Mouse (Mus musculus) liver, embryonic 13.5 days (tissue): Measurements from ENCODE around the gene Gm27027. TPM values are rescaled to one million over a fixed set of nuclear protein-coding genes. Genes with fewer than 3 reads are reported as not detected.

Source experiments
- ATAC-seq: fragments of 200-750 bp; cut with Nextera tagmentation; 2 replicates; pipeline ENCODE4 v1.8.0; 2017; ENCODE audit warnings: low read depth, mild to moderate bottlenecking, moderate number of reproducible peaks, moderate library complexity
- DNase-seq: peaks from one replicate; pipeline ENCODE4 v3.0.0; 2022
- H3K27ac ChIP-seq: fragments of 300-500 bp; sonication (generic); 2 replicates; pipeline ENCODE4 v1.5.1; 2015; ENCODE audit warnings: moderate library complexity, mild to moderate bottlenecking, inconsistent platforms
- H3K27me3 ChIP-seq: fragments of 300-500 bp; sonication (generic); 2 replicates; pipeline ENCODE4 v1.6.1; 2015; ENCODE audit warnings: mild to moderate bottlenecking, inconsistent platforms
- H3K36me3 ChIP-seq: fragments of 300-500 bp; sonication (generic); 2 replicates; pipeline ENCODE4 v1.6.1; 2015; ENCODE audit warnings: mild to moderate bottlenecking, inconsistent platforms
- H3K4me1 ChIP-seq: fragments of 300-500 bp; sonication (generic); replicated peaks from 2 replicates; pipeline ENCODE4 v1.6.1; 2015; ENCODE audit warnings: inconsistent platforms
- H3K4me2 ChIP-seq: fragments of 300-500 bp; sonication (generic); 2 replicates; pipeline ENCODE4 v1.6.1; 2015; ENCODE audit warnings: inconsistent platforms, mild to moderate bottlenecking, moderate library complexity
- H3K4me3 ChIP-seq: fragments of 300-500 bp; sonication (generic); replicated peaks from 2 replicates; pipeline ENCODE4 v1.5.1; 2015; ENCODE audit warnings: mild to moderate bottlenecking, inconsistent platforms
- H3K9ac ChIP-seq: fragments of 300-500 bp; sonication (generic); 2 replicates; pipeline ENCODE4 v1.6.1; 2015; ENCODE audit warnings: mild to moderate bottlenecking, inconsistent platforms
- H3K9me3 ChIP-seq: fragments of 300-500 bp; sonication (generic); replicated peaks from 2 replicates; pipeline ENCODE4 v1.6.1; 2016; ENCODE audit warnings: inconsistent platforms
- WGBS: fragments of 180-500 bp; shearing (Covaris S2); methylation state at CpG from one replicate; pipeline ENCODE4 v1.1.7; 2015; ENCODE audit not compliant: insufficient replicate concordance; 5-methylcytosine and 5-hydroxymethylcytosine counted together
- polyA plus RNA-seq: library from polyadenylated mRNA; unstranded; fragments of >200 nt; fragmentation: Nextera tagmentation; extraction: Ambion mirVana; gene quantifications from 2 replicates; pipeline ENCODE4 v1.2.1, GENCODE M21; 2015

Gene Gm27027
- polyA plus RNA-seq, 1 experiment from 2014 or later: not detected

DNA sequence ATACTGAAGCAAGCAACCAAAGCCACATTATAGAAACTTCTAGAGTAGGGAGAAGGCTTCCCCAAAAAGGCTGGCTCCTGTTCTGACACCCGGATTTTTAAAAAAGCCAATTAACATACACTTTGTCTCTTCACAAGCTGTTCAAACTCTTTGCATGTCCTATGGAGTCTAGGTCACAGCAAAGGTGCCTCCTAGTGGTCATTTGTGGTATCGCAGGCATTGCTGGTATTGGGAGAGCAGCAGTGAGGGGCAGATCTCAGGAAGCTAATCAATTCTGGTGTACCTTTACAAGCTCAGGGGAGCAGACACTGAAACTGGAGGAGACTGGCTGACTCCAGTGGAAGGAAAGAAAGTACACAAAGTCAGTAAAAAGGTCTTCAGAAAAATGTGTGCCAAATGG is 6.2 kb upstream of the Gm27027 start:
- DNase-seq (peak; percentile 42), ATAC-seq (no peak)
- 8% methylated on average over 2 of the region's 2 CpGs for WGBS
- Histone ChIP-seq H3K9ac (no peak overlapping the region), H3K4me3 (no peak overlapping the region), H3K9me3 (no peaks in the 10 kb centered on the region), H3K27ac (no peak overlapping the region), H3K4me2 (no peak overlapping the region), H3K27me3 (no peaks in the 10 kb centered on the region), H3K36me3 (peaks cover 77% of the 10 kb centered on the region), H3K4me1 (no peaks in the 10 kb centered on the region)

DNA sequence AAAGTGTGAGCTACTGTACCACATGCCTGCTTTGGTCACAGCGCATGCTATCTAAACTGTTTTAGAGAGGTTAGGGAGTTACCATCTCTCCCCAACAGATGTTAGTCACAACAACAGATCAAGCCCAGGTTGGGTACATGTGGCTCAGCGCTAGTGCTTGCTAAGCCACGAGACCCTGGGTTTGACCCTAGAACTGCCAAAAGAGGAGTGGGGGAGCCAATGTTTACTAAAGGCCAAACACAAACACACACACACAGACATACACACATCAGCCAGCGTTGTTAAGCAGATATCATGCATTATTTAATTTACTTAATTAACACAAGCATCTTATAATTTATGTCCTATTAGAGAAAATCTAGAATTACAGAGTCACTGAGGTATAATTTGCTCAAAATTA is 5.8 kb upstream of the Gm27027 start:
- WGBS: 72% methylated on average over 4 of the region's 4 CpGs
- ATAC-seq: no peak
- no peak for DNase-seq
- H3K27me3 ChIP-seq: no peaks in the 10 kb centered on the region
- H3K27ac ChIP-seq: no peak overlapping the region
- no peak overlapping the region for H3K4me2 ChIP-seq
- no peak overlapping the region for H3K4me3 ChIP-seq
- no peaks in the 10 kb centered on the region for H3K4me1 ChIP-seq
- H3K9ac ChIP-seq: no peak overlapping the region
- H3K9me3 ChIP-seq: no peaks in the 10 kb centered on the region
- H3K36me3 ChIP-seq: peaks cover 76% of the 10 kb centered on the region

DNA sequence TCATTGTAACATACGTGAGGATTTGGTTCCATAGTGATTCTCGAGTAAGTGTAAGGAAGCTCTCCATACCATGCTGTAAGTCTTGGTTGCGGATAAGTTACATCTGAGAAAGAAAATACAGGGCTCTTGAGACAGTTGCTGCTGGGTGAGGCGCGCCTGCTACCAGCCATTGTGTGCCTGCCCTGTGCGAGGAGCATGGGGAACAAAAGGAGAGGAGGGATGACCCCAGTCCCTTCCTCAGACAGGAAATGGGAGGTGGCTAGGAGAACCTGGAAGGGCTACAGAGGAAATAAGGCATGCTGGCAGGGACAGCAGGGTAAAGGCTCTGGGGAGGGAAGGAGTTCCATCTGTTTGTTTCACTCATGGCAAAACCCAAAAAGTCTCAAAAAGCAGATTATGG is 5.3 kb upstream of the Gm27027 start:
- ATAC-seq (no peak), DNase-seq (no peak)
- Histone ChIP-seq H3K4me3 (no peak overlapping the region), H3K9me3 (no peaks in the 10 kb centered on the region), H3K36me3 (peaks cover 72% of the 10 kb centered on the region), H3K4me1 (no peaks in the 10 kb centered on the region), H3K4me2 (no peak overlapping the region), H3K9ac (no peak overlapping the region), H3K27ac (no peak overlapping the region), H3K27me3 (no peaks in the 10 kb centered on the region)
- 83% methylated on average over 6 of the region's 6 CpGs for WGBS

DNA sequence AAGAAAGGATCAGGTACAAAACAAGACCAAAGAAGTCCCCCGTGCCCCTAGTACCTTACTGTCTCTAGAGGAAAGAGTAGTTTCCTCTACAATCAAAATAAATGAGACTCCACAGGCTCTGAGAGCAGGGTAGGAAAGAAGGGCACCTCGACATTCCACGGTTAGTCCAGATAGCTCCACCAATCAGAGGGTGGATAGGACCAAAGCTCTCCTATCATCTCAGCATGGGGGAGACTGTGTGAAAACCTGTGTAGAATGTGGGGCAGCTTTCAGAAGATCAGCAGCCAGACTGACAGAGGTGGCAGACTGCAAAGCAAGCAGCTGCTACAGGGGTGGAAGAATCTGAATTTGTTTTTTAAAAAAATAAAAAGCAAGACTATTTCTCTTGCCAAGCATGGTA is 3.3 kb downstream of the Gm27027 start:
- no peaks in the 10 kb centered on the region for H3K9me3 ChIP-seq
- H3K4me2 ChIP-seq: no peak overlapping the region
- H3K4me1 ChIP-seq: no peaks in the 10 kb centered on the region
- ATAC-seq (no peak), DNase-seq (no peak)
- 63% methylated on average over 3 of the region's 3 CpGs for WGBS
- H3K36me3 ChIP-seq: peaks cover 86% of the 10 kb centered on the region
- H3K27me3 ChIP-seq: no peaks in the 10 kb centered on the region
- no peak overlapping the region for H3K9ac ChIP-seq
- H3K4me3 ChIP-seq: no peak overlapping the region
- H3K27ac ChIP-seq: no peak overlapping the region

DNA sequence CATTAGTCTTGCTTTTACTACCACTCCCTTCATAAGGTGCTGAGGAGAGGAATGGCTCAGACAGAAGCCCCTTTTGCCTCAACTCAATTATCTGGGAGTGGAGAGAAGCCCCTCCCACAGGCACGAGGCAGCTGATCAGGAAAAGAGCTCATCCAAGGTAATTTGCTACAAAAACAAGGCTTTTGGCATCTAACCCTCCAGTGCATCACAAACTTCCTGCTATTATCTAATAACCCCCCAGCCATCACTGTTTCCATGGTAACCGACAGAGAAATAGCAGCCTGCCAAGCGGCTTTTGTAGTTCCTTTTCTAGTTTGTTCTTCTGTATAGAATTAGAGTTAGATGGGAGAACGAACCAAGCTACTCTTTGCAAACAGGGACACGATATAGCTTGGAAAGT is 3.9 kb downstream of the Gm27027 start:
- peaks cover 86% of the 10 kb centered on the region for H3K36me3 ChIP-seq
- no peak overlapping the region for H3K4me2 ChIP-seq
- H3K4me1 ChIP-seq: no peaks in the 10 kb centered on the region
- no peaks in the 10 kb centered on the region for H3K9me3 ChIP-seq
- no peak overlapping the region for H3K9ac ChIP-seq
- no peak for DNase-seq
- 57% methylated on average over 5 of the region's 5 CpGs for WGBS
- H3K4me3 ChIP-seq: no peak overlapping the region
- ATAC-seq: no peak
- H3K27ac ChIP-seq: no peak overlapping the region
- no peaks in the 10 kb centered on the region for H3K27me3 ChIP-seq

DNA sequence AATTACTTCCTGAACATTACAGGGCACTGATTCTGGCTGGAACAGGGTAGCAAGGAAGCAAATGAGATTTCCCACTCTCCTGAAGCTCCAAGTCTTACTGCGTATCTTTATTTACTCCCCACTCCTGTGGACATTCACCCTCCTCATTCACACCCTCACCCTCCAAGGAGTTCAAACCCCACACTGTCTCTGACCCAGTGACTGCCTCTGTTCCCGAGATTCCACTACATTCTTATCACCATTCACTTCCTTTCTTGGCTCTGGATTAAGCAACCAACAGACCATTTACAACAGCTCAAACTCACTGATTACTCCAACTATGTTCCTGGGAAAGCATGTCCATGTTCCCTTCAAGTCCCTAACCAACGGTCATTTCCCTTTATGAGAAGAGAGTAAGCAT is 4.8 kb downstream of the Gm27027 start:
- DNase-seq: no peak
- Histone ChIP-seq H3K4me1 (no peaks in the 10 kb centered on the region), H3K9me3 (no peaks in the 10 kb centered on the region), H3K27ac (peak overlapping the region; percentile 37; the same call in 1 of the 2 replicates), H3K36me3 (peaks cover 90% of the 10 kb centered on the region), H3K27me3 (no peaks in the 10 kb centered on the region), H3K9ac (no peak overlapping the region), H3K4me2 (no peak overlapping the region), H3K4me3 (no peak overlapping the region)
- no peak for ATAC-seq
- whole genome bisulfite sequencing: 62% methylated on average over 3 of the region's 3 CpGs

DNA sequence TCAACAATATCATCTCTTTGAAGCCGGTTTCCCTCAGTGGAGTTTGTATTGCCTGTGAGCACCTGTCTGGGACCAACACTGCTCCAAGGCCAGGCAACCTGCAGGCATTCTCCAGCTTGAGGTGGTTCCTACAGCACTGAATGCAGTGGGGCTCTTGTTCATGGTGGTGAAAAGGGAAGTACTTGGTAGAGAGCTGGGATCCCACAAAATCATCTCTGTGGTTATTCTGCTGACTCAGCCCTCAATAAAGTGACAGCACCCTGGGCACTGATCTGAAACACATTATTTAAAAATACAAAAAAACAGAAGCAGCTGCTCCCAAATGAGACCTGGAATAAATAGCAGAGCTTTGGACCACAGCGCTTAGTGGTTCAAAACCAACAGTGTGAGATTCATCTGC is 7.7 kb downstream of the Gm27027 start:
- no peaks in the 10 kb centered on the region for H3K27me3 ChIP-seq
- H3K4me3 ChIP-seq: no peak overlapping the region
- H3K9me3 ChIP-seq: no peaks in the 10 kb centered on the region
- no peak for ATAC-seq
- peaks cover 66% of the 10 kb centered on the region for H3K36me3 ChIP-seq
- H3K9ac ChIP-seq: no peak overlapping the region
- 81% methylated on average over 2 of the region's 2 CpGs for WGBS
- no peak overlapping the region for H3K4me2 ChIP-seq
- DNase-seq: no peak
- no peak overlapping the region for H3K27ac ChIP-seq
- no peaks in the 10 kb centered on the region; the same call in 1 of the 2 replicates for H3K4me1 ChIP-seq

DNA sequence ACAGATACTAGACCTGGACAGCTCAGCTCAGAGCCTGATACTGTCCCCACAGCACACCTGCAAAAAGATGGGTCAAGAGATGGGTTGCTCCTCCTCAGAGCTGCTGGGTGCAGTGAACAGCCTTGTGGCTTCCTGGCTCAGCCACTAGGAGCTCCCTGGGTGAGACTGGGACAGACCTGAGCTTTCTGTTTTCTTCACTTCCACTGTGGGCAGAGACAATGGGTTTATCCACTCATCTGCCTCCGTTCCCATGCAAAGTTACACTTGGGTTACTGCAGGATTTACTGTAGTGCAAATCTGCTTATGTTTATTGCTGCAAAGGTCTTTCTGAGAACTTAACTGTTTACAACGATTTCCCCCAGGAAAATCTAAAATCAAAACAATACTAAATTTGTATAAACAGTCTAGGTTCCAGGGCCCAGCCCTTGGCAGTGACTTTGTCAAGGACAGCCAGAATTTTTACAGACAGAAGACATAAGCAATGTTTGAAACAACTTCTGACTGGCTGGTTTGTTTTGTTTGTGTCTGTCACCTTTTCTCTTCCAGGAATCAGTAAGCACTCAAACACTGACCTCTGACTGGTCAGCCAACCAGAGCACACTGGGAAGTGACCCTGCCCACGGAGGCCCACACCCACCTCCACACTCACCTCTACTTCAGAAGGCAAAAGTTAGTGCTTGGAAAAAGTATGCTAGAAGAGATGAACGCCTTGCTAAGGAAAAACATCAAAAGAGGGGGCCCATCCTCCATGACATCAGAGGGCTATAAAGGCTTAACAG is 13.5 kb downstream of the Gm27027 start:
- Histone ChIP-seq H3K4me1 (no peaks in the 10 kb centered on the region; the same call in 1 of the 2 replicates), H3K4me2 (no peak overlapping the region), H3K27ac (no peak overlapping the region), H3K27me3 (no peaks in the 10 kb centered on the region), H3K36me3 (peaks cover 56% of the 10 kb centered on the region), H3K9me3 (no peaks in the 10 kb centered on the region), H3K4me3 (no peak overlapping the region), H3K9ac (no peak overlapping the region)
- 77% methylated on average over 4 of the region's 4 CpGs for WGBS
- DNase-seq (no peak), ATAC-seq (no peak)

DNA sequence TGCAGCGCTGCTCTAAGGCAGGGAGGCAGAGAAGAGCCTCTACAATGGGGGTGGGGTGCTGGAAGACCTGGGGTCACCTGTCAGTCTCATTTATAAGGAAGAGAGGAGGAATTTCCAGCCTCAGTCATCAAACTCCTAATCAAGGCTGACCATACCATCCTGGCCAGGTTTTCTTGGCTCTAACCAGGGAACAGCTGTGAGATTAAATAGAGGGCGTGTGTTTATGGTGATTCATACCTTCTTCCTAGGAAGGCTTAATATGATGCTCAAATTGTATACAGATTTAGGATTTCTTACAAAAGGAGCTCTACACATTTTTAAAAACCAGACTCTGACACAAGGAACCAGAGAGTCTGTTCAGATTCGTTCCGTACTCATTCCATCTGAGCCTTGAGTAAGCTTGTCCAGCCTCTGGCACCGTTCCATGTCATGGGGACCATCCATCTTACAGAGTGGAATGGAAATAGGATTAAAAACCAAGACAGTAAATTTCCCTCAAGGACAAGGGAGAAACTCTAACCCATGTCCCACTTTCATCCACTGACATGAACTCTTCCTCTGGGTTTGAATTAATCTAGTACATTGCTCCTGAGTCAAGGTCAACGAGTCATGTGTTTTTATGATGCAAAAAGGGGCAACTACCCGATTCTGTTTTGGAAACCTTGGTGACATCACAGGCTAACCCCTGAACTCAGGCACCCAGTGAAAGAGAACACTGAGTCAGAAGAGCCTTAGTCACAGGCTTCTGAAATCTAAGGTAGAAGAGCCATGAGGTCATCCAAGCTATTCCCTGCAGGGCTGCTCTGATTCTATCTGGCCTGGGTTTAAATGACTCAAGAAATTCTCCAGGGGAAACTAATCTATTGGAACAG is 16.7 kb downstream of the Gm27027 start:
- Histone ChIP-seq H3K36me3 (peaks cover 38% of the 10 kb centered on the region), H3K9ac (no peak overlapping the region), H3K4me2 (no peak overlapping the region), H3K27ac (no peak overlapping the region), H3K27me3 (peaks cover 18% of the 10 kb centered on the region), H3K9me3 (no peaks in the 10 kb centered on the region), H3K4me1 (peaks cover 18% of the 10 kb centered on the region), H3K4me3 (no peak overlapping the region)
- ATAC-seq: no peak
- no peak for DNase-seq
- WGBS: 81% methylated on average over 7 of the region's 7 CpGs

DNA sequence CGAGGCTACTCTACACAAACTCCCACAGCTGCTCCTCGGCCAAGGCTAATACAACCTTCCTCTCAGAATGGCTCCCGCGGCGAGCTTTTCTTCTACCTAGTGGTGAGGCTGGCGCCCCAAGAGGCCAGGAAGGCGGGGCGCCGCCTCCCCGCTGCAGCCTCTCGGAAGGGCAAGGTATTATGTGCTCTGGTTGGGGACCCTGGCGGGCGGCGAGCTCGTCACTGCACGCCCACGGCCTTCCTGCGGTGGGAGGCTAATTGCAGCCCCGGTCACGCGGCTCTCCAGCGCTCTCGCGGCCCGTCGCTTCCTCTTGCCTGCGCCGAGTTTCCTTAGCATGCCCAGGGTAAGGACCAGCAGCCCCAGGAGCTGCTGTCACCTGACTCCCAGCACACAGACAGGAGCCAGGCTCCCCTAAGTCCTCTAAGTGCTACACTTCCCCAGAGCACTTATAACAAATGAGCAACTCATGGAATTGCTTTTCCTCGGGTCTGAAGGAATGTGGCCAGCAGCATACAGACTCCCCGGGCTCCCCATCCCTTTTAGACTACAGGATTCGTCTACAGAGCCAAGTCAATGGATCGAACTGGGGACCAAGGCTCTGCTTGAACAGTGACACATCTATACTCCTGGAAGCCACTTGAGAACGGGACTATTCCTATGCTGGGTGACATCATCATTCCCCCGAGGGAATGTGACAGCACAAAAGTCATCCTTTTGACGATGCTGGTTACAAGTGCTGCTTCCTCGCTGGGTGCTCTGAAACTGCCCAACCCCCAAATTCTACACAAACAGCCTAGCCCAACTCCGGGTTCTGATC is 19.5 kb downstream of the Gm27027 start:
- peak; percentile 53 for ATAC-seq
- peaks cover 23% of the 10 kb centered on the region for H3K36me3 ChIP-seq
- no peak overlapping the region; the same call in 1 of the 2 replicates for H3K9ac ChIP-seq
- peak overlapping the region; percentile 37 for H3K4me3 ChIP-seq
- peaks cover 18% of the 10 kb centered on the region for H3K27me3 ChIP-seq
- WGBS: 3% methylated on average over 37 of the region's 37 CpGs
- H3K4me2 ChIP-seq: peak overlapping the region; percentile 65
- peaks cover 18% of the 10 kb centered on the region for H3K4me1 ChIP-seq
- H3K9me3 ChIP-seq: no peaks in the 10 kb centered on the region
- no peak overlapping the region for H3K27ac ChIP-seq
- no peak for DNase-seq
